Mouse (Mus musculus) embryonic facial prominence, embryonic 12.5 days (tissue): ENCODE data around the gene Rffl. TPM values are rescaled to one million over a fixed set of nuclear protein-coding genes. Genes with fewer than 3 reads are reported as not detected.
"Not testable (repeated sequence)": the region's sequence is repeated elsewhere in the genome, so short reads cannot be mapped to it uniquely, and the experiment has no call there.

Experiments used
- ATAC-seq: fragments of 200-750 bp; cut with Nextera tagmentation; 2 replicates; pipeline ENCODE4 v1.8.0; 2017; ENCODE audit not compliant: insufficient number of reproducible peaks, insufficient read depth, low FRiP score, low TSS enrichment
- H3K27ac ChIP-seq: fragments of 300-500 bp; sonication (generic); 2 replicates; pipeline ENCODE4 v1.5.1; 2016; ENCODE audit warnings: mild to moderate bottlenecking
- H3K27me3 ChIP-seq: fragments of 300-500 bp; sonication (generic); 2 replicates; pipeline ENCODE4 v1.6.1; 2016; ENCODE audit warnings: mild to moderate bottlenecking, moderate library complexity
- H3K36me3 ChIP-seq: fragments of 300-500 bp; sonication (generic); 2 replicates; pipeline ENCODE4 v1.6.1; 2016; ENCODE audit warnings: mild to moderate bottlenecking
- H3K4me1 ChIP-seq: fragments of 300-500 bp; sonication (generic); 2 replicates; pipeline ENCODE4 v1.6.1; 2016
- H3K4me2 ChIP-seq: fragments of 300-500 bp; sonication (generic); replicated peaks from 2 replicates; pipeline ENCODE4 v1.6.1; 2016; ENCODE audit warnings: mild to moderate bottlenecking, moderate library complexity
- H3K4me3 ChIP-seq: fragments of 300-500 bp; sonication (generic); 2 replicates; pipeline ENCODE4 v1.5.1; 2016; ENCODE audit warnings: mild to moderate bottlenecking
- H3K9ac ChIP-seq: fragments of 300-500 bp; sonication (generic); 2 replicates; pipeline ENCODE4 v1.6.1; 2016; ENCODE audit warnings: mild to moderate bottlenecking, moderate library complexity
- H3K9me3 ChIP-seq: fragments of 300-500 bp; sonication (generic); 2 replicates; pipeline ENCODE4 v1.6.1; 2016; ENCODE audit warnings: mild to moderate bottlenecking, moderate library complexity
- WGBS: fragments of 180-500 bp; shearing (Covaris S2); methylation state at CpG from one replicate; pipeline ENCODE4 v1.1.7; 2016; 5-methylcytosine and 5-hydroxymethylcytosine counted together
- polyA plus RNA-seq: library from polyadenylated mRNA; unstranded; fragments of >200 nt; fragmentation: Nextera tagmentation; extraction: Ambion mirVana; gene quantifications from 2 replicates; pipeline ENCODE4 v1.2.1, GENCODE M21; 2016

Gene Rffl
- polyA plus RNA-seq, 1 experiment from 2014 or later, result 12.8 TPM

DNA sequence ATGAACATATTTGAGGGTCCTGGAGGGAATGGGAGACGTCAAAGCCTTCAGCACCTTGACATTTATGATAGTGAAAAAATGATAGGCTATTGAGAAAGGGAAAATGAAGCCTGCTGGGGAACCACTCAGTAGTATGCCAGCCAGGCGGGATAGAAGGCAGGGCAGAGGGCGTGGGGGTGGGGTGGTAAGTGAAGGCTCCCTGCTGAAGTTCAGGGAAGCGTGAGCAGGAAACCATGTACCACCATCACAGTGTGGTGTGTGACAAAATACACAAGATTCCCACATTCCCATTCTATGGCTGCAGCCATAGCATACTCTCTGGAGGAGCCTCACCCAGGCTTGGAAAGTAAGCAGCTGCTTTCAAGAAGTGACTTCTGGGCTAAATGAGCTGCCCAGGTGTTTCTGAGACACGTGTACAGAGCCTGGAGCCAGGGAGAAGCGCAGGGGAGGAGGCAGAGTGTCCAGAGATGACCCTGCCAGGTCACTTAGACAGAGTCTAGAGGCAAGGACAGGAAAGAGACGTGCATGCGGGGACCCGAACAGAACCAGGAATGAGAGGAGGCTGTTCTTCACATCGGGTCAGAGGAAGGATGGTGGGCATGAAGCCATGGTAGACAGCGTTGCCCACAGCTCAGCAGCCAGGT is 26.1 kb downstream of the Rffl start:
- H3K9ac ChIP-seq, result no peak overlapping the region
- peak overlapping the region; percentile 16 for H3K4me2 ChIP-seq
- ATAC-seq, result no peak
- no peaks in the 10 kb centered on the region for H3K36me3 ChIP-seq
- no peaks in the 10 kb centered on the region for H3K9me3 ChIP-seq
- no peak overlapping the region for H3K4me3 ChIP-seq
- peak overlapping the region; percentile 46; the same call in 1 of the 2 replicates for H3K27ac ChIP-seq
- WGBS, result 62% methylated on average over 11 of the region's 11 CpGs
- H3K4me1 ChIP-seq, result peaks cover 14% of the 10 kb centered on the region; the same call in 1 of the 2 replicates
- H3K27me3 ChIP-seq, result no peaks in the 10 kb centered on the region

DNA sequence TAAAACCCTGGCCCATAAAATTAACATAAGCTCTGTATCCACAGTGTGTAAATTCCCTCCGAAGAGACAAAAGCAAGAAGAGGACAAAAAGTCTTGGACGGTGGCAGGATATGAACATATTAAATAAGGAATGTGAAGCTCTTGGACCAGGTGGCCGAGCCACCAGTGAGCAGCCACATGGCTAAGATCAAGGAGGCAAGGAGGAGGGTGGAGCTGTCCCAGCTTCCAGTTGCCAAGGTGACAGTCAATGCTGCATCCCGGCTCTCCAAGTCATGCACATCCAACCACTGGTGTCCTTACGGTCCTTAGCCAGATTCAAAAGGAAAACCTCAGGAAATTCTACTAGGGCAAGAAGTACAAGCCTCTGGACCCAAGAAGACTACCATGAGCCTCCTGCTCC is 32.5 kb downstream of the Rffl start:
- H3K9me3 ChIP-seq, result no peaks in the 10 kb centered on the region
- no peak overlapping the region for H3K27ac ChIP-seq
- ATAC-seq, result no peak
- 65% methylated on average over 5 of the region's 5 CpGs for WGBS
- no peak overlapping the region for H3K4me2 ChIP-seq
- H3K9ac ChIP-seq, result no peak overlapping the region
- H3K36me3 ChIP-seq, result no peaks in the 10 kb centered on the region
- H3K27me3 ChIP-seq, result no peaks in the 10 kb centered on the region
- H3K4me1 ChIP-seq, result 0 out of 2 replicates have a peak, but pooled peaks cover 3% of the 10 kb centered on the region
- no peak overlapping the region for H3K4me3 ChIP-seq

DNA sequence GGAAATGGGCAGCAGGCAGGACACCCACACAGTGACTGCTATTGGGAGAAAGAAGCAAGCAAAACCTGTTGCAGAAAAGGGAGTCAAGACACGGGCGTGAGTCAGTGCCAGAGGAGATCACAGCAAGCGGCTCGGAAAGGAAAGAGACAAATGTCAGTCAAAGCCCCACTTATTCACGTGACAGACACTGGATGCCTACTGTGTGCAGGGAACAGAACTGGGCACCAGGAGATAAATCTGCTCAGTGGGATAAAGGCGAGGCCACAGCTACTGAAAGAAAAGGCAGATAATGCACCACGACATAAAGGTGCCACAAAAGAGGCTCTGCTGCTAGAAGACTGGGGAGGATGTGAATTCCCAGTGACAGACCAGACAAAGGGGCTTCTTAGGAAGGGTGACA is 33.2 kb downstream of the Rffl start:
- no peak for ATAC-seq
- no peak overlapping the region for H3K4me2 ChIP-seq
- no peaks in the 10 kb centered on the region for H3K9me3 ChIP-seq
- WGBS, result 41% methylated on average over 7 of the region's 7 CpGs
- H3K27ac ChIP-seq, result no peak overlapping the region
- no peak overlapping the region for H3K9ac ChIP-seq
- no peak overlapping the region for H3K4me3 ChIP-seq
- 0 out of 2 replicates have a peak, but pooled peaks cover 3% of the 10 kb centered on the region for H3K4me1 ChIP-seq
- H3K27me3 ChIP-seq, result no peaks in the 10 kb centered on the region
- H3K36me3 ChIP-seq, result no peaks in the 10 kb centered on the region

DNA sequence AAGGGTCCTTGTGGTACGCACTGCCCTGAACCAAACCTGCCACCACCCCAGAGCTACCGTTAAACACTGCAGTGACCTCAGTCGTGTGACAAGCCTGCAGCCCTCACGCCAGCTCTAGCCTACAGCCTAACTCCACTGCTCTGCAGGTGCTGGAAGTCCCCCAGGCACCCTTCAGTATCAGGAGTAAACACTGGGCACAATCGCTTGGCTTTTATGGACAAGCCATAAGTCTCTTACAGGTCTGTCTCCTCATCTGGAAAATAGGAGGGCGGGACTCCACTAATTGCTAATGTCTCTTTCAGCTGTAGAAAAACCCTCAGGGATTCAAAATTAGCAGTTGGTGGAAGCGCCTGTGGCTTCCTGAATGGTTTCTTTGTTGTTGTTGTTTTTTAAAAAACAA is 33.8 kb downstream of the Rffl start:
- no peak for ATAC-seq
- Histone ChIP-seq H3K9ac (no peak overlapping the region), H3K4me3 (no peak overlapping the region), H3K36me3 (no peaks in the 10 kb centered on the region), H3K4me1 (0 out of 2 replicates have a peak, but pooled peaks cover 3% of the 10 kb centered on the region), H3K27me3 (no peaks in the 10 kb centered on the region), H3K27ac (no peak overlapping the region), H3K9me3 (no peaks in the 10 kb centered on the region), H3K4me2 (no peak overlapping the region)
- WGBS, result 42% methylated on average over 7 of the region's 7 CpGs

DNA sequence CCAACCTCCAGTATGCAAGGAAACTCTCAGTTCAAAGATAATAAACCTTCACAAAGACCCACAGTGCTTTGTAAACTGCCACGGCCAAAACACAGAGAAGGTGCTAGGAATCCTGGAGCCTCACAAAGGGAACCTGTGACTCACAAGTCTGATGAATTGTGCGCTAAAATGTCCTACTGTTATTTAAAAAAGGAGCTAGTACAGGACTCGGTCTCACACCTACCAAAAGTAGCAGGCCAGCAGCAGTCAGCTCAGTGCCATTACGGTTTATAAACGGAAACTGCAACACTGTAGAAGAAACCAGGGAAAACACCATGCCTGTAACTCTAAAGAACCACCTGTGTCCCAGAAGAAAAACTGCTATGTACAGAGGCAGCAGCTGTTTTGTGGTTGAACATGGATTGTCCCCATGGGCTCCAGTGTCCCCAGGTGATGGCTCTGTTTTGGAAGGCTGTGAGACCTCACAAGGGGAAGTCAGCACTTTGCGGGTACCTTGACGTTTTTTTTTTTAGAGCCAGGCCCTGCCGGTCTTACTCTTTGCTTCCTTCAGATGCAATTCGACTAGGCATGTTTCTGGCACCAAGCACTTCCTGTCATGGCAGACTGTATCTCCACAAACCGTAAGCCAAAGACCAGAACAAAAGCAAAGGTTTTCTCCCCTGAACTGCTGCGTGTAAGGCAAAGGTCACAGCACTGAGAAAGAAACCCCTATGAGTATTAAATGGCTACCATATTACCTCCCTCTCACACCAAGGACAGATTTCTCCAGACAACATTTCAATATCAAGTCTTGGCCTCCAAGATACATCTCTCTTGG is 35.2 kb downstream of the Rffl start:
- ATAC-seq, result no peak
- H3K4me3 ChIP-seq, result no peak overlapping the region
- H3K4me2 ChIP-seq, result no peak overlapping the region
- H3K9me3 ChIP-seq, result no peaks in the 10 kb centered on the region
- H3K4me1 ChIP-seq, result peaks cover 13% of the 10 kb centered on the region
- WGBS, result 74% methylated on average over 11 of the region's 11 CpGs
- no peaks in the 10 kb centered on the region for H3K27me3 ChIP-seq
- no peaks in the 10 kb centered on the region for H3K36me3 ChIP-seq
- H3K27ac ChIP-seq, result no peak overlapping the region
- H3K9ac ChIP-seq, result no peak overlapping the region

DNA sequence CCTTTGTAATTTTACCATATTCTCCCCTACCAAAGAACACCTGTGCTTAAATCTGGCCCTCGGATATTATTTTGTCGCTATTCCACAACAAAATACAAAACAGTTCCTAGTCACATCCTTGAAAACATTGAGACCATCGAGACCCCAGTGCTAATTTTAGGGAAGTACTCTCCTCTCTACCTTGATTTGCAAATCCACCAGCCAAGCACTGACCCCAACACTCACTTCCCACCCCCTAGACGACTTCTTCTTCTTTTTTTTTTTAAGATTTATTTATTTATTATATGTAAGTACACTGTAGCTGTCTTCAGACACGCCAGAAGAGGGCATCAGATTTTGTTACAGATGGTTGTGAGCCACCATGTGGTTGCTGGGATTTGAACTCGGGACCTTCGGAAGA is 36.7 kb downstream of the Rffl start:
- H3K4me3 ChIP-seq, H3K36me3 ChIP-seq, H3K27me3 ChIP-seq, H3K4me2 ChIP-seq, H3K27ac ChIP-seq, ATAC-seq, H3K9ac ChIP-seq, H3K9me3 ChIP-seq: not testable (repeated sequence)
- H3K4me1 ChIP-seq, result peaks cover 14% of the 10 kb centered on the region
- 87% methylated on average over 7 of the region's 7 CpGs for WGBS

DNA sequence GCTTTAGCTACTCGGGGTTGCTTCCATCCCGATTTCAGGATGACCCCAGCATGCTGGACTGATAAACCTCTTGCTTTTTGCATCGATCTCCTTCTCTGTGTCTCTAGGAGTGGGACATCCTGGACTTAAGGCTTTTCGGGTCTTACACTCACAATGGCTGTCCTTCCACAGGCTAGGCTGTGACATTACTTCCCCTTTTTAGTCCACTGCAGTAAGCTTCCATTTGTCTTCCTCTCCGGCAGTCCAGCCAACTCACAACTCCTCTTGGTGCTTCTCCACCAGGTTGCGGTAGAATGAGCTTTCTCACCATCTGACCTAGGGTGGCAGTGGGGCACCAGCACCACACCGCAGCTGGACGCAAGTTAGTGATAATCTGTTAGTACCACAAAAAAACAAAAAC is 37.1 kb downstream of the Rffl start:
- Histone ChIP-seq H3K9me3 (no peaks in the 10 kb centered on the region), H3K4me1 (peaks cover 14% of the 10 kb centered on the region), H3K4me3 (no peak overlapping the region), H3K27ac (no peak overlapping the region), H3K27me3 (no peaks in the 10 kb centered on the region), H3K4me2 (no peak overlapping the region), H3K9ac (no peak overlapping the region), H3K36me3 (no peaks in the 10 kb centered on the region)
- 90% methylated on average over 8 of the region's 8 CpGs for WGBS
- ATAC-seq, result no peak

DNA sequence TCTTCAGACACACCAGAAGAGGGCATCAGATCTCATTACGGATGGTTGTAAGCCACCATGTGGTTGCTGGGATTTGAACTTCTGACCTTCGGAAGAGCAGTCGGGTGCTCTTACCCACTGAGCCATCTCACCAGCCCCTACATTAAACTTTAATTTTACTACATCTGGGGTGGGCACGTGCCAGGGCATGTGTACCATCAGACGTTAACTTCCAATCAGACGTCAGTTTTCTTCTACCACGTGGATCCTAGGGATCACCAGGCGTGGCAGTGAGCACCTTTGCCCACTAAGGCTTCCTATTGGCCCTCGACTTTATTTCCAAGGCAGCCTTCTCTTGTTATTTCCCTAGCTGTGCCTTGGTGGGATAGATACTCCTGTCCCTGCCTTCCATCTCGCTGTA is 38.6 kb downstream of the Rffl start:
- H3K27me3 ChIP-seq, H3K36me3 ChIP-seq, H3K9ac ChIP-seq, H3K27ac ChIP-seq, H3K4me2 ChIP-seq, ATAC-seq, H3K4me3 ChIP-seq, H3K9me3 ChIP-seq: not testable (repeated sequence)
- 78% methylated on average over 10 of the region's 10 CpGs for WGBS
- peaks cover 12% of the 10 kb centered on the region for H3K4me1 ChIP-seq

DNA sequence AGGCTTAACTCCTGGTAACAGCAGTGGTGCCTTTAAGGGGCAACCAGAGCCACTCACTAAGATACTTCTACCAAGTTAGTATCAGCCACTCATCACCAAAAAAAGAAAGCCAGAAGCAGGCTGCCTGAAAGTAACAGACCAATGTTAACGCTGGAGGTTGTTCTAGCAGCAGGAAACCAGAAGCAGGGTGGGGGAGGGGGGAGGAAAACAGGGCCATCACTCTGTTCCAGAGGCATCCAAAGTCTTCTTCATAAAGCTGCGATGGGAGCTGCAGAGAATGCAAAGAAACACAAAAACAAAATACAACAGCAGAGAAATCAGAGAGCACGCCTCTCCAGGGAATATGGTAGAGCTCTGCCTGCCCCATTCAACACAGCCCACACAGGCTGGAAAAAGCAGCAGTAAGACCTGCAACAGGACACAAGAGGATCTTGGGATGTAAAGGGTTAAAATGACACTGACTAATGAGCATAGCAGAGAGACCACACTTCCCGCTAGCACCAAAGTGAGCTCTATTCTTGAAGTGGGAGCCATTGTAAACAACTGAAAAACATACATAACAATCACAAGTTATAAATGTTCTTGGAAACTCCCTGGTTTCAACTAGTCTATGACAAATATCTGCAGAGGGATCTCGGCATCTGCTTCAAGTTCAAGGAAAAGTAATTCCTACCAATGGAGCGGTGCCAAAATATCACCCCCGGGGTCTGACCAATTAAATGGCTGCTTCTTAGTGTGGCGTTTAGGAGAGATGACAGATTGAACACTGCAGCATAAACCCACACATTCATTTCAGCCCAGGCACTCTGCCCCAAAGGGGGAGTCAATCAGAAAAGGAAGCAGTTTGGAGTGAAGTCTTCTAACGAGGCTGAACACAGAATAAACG is 39.8 kb downstream of the Rffl start:
- H3K36me3 ChIP-seq, result no peaks in the 10 kb centered on the region
- ATAC-seq, result no peak
- H3K4me1 ChIP-seq, result peaks cover 12% of the 10 kb centered on the region
- H3K9me3 ChIP-seq, result no peaks in the 10 kb centered on the region
- WGBS, result 23% methylated on average over 10 of the region's 10 CpGs
- no peak overlapping the region for H3K27ac ChIP-seq
- no peak overlapping the region for H3K9ac ChIP-seq
- H3K27me3 ChIP-seq, result no peaks in the 10 kb centered on the region
- peak overlapping the region; percentile 29 for H3K4me2 ChIP-seq
- no peak overlapping the region for H3K4me3 ChIP-seq

DNA sequence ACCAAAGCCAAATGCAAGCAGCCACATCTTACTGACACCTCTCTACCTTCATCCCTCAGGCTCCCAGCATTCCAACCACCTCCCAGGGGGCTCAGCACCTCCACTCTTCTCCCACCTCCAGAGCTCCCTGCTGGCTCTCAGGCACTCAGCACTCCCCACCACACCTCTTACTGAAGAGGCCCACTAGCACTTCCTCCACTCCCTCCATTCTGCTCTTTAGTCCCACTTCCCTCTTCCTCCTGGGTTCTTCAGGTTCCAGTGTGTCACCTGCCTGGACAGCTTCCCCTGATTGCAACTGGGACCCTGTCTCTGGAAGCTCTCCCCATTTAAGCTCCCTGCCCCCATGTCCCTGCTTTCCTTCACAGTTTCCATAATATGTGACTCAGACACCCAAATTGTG is 44.2 kb downstream of the Rffl start:
- H3K4me3 ChIP-seq, result no peak overlapping the region
- ATAC-seq, result no peak

DNA sequence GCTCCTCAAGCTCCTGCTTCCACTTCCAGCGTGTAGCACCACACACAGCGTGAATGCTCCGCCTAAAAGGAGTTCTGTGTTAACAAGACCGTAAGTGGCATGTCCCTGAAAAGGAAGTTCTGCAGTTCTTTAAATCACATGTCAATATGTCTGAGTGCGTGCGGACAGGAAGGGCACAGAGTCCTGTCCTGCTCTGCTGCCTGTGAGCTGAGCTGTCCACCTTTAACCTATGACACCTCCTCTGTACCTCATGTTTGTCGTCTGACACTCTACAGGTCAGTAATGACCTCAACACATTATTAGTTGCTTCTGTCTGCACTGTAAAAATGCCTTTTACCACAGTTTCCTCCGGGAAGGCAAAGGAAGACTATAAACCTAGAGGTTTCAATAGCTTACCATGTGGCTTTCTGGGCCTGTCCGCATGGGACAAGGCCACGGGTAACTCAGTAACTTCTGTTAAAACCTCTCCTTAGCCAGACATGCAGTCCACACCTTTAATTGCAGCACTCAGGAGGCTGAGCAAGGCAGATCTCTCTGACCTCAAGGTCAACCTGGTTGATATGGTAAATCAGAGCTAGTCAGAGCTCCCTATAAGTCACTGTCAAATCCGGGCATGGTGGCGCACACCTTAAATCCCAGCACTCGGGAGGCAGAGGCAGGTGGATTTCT is 50.1 kb downstream of the Rffl start:
- H3K4me2 ChIP-seq, result no peak overlapping the region
- 83% methylated on average over 13 of the region's 13 CpGs for WGBS
- no peaks in the 10 kb centered on the region for H3K9me3 ChIP-seq
- H3K9ac ChIP-seq, result no peak overlapping the region
- no peak overlapping the region for H3K4me3 ChIP-seq
- no peak for ATAC-seq
- H3K36me3 ChIP-seq, result no peaks in the 10 kb centered on the region
- peaks cover 5% of the 10 kb centered on the region; the same call in 1 of the 2 replicates for H3K4me1 ChIP-seq
- no peaks in the 10 kb centered on the region for H3K27me3 ChIP-seq
- H3K27ac ChIP-seq, result no peak overlapping the region

More for the DNA sequence above, 44.2 kb downstream of the Rffl start:
- H3K9ac ChIP-seq, result no peak overlapping the region
- H3K4me2 ChIP-seq, result no peak overlapping the region
- no peaks in the 10 kb centered on the region for H3K27me3 ChIP-seq
- no peaks in the 10 kb centered on the region for H3K36me3 ChIP-seq
- H3K4me1 ChIP-seq, result peaks cover 16% of the 10 kb centered on the region
- no peaks in the 10 kb centered on the region for H3K9me3 ChIP-seq
- no peak overlapping the region for H3K27ac ChIP-seq
